Mouse (Mus musculus): Measurements from ENCODE around the gene Nptx2. TPM values are rescaled to one million over a fixed set of nuclear protein-coding genes. Genes with fewer than 3 reads are reported as not detected.

The Nptx2 gene
- polyA plus RNA-seq, 1 experiment: 9.9 TPM

DNA sequence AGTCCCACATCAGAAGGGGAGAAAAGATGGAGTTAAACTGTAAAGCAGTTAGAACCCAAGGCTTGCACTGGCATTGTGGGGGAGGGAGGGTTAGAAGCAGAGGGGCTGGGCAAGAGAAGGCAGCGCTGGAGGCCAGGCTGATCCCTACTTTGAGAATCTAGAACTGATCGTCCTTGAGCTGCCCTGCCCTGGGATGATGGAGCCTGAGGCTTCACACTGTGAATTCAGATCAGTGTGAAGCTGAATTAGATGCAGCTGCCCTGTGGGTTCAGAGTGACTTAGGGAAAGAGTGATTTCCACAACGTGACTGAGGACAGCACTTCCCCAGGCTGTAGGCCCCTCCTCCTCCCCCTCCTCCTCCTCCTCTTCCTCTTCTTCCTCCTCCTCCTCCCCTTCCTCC, 25.6 kb upstream of the Nptx2 start:
- Histone ChIP-seq H3K4me3 (ENCODE audit: insufficient read depth, low read length) (no peak overlapping the region), H3K4me1 (ENCODE audit: control insufficient read depth, insufficient read depth, low read length) (no peaks in the 10 kb centered on the region), H3K27ac (ENCODE audit: insufficient read depth, low read length) (no peak overlapping the region)
- TF ChIP-seq CTCF (IDR thresholded peaks at IDR 0.05; ENCODE audit: borderline replicate concordance, insufficient read depth, low read length) (no peak), POLR2A (IDR thresholded peaks at IDR 0.05; ENCODE audit: low read depth, low read length) (no peak)

DNA sequence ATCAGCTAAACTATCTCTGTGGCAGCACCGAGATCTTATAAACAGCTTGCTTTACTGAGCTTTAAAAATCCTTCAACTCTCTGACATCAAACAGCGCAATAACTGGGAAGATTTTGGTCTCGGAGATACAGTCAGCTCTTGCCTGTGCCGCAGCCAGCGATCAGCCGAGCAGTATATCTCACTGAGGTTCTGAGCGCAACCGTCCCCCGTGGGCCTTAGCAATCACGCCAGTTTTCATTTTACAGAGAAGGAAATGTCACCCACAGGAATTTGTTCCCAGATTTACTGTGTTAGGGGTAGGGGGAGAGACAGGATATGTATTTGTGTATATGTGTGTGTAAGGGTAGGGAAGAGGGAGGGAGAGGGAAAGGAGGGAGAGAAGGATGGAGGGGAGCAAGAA, 20.9 kb upstream of the Nptx2 start:
- TF ChIP-seq POLR2A (IDR thresholded peaks at IDR 0.05; ENCODE audit: low read depth, low read length): no peak
- no peak for TF ChIP-seq CTCF (IDR thresholded peaks at IDR 0.05; ENCODE audit: borderline replicate concordance, insufficient read depth, low read length)
- H3K27ac ChIP-seq (ENCODE audit: insufficient read depth, low read length): no peak overlapping the region
- no peak overlapping the region for H3K4me3 ChIP-seq (ENCODE audit: insufficient read depth, low read length)
- H3K4me1 ChIP-seq (ENCODE audit: control insufficient read depth, insufficient read depth, low read length): no peaks in the 10 kb centered on the region

GRCm38 (mm10) chr5:144529123-144529522, 16.6 kb upstream of the Nptx2 start:
- Histone ChIP-seq H3K4me3 (ENCODE audit: insufficient read depth, low read length) (no peak overlapping the region), H3K4me1 (ENCODE audit: control insufficient read depth, insufficient read depth, low read length) (no peaks in the 10 kb centered on the region), H3K27ac (ENCODE audit: insufficient read depth, low read length) (no peak overlapping the region)
- no peak for TF ChIP-seq CTCF (IDR thresholded peaks at IDR 0.05; ENCODE audit: borderline replicate concordance, insufficient read depth, low read length)
- TF ChIP-seq POLR2A (IDR thresholded peaks at IDR 0.05; ENCODE audit: low read depth, low read length): no peak

- no peak overlapping the region for H3K4me3 ChIP-seq (ENCODE audit: insufficient read depth, low read length)
- no peak overlapping the region for H3K27ac ChIP-seq (ENCODE audit: insufficient read depth, low read length)
- TF ChIP-seq POLR2A (IDR thresholded peaks at IDR 0.05; ENCODE audit: low read depth, low read length) (no peak), CTCF (IDR thresholded peaks at IDR 0.05; ENCODE audit: borderline replicate concordance, insufficient read depth, low read length) (no peak)
- H3K4me1 ChIP-seq (ENCODE audit: control insufficient read depth, insufficient read depth, low read length): no peaks in the 10 kb centered on the region
These were observed 2.9 kb upstream of the Nptx2 start for GRCm38 (mm10) chr5:144542711-144543308.

- Histone ChIP-seq H3K4me3 (ENCODE audit: insufficient read depth, low read length) (peak overlapping the region; percentile 13), H3K4me1 (ENCODE audit: control insufficient read depth, insufficient read depth, low read length) (peaks cover 5% of the 10 kb centered on the region; the same call in 1 of the 2 replicates), H3K27ac (ENCODE audit: insufficient read depth, low read length) (no peak overlapping the region)
- no peak for TF ChIP-seq POLR2A (IDR thresholded peaks at IDR 0.05; ENCODE audit: low read depth, low read length)
- TF ChIP-seq CTCF (IDR thresholded peaks at IDR 0.05; ENCODE audit: borderline replicate concordance, insufficient read depth, low read length): no peak
These were observed 807 bp downstream of the Nptx2 start for GRCm38 (mm10) chr5:144546423-144546995.

- peak overlapping the region; percentile 22 for H3K4me3 ChIP-seq (ENCODE audit: insufficient read depth, low read length)
- TF ChIP-seq CTCF (IDR thresholded peaks at IDR 0.05; ENCODE audit: borderline replicate concordance, insufficient read depth, low read length) (no peak), POLR2A (IDR thresholded peaks at IDR 0.05; ENCODE audit: low read depth, low read length) (0 out of 2 replicates have a peak, but pooled peaks have one; percentile 9)
- peaks cover 7% of the 10 kb centered on the region; the same call in 1 of the 2 replicates for H3K4me1 ChIP-seq (ENCODE audit: control insufficient read depth, insufficient read depth, low read length)
- H3K27ac ChIP-seq (ENCODE audit: insufficient read depth, low read length): peak overlapping the region; percentile 13; the same call in 1 of the 2 replicates
These were observed 1.7 kb downstream of the Nptx2 start for GRCm38 (mm10) chr5:144547333-144547878.

DNA sequence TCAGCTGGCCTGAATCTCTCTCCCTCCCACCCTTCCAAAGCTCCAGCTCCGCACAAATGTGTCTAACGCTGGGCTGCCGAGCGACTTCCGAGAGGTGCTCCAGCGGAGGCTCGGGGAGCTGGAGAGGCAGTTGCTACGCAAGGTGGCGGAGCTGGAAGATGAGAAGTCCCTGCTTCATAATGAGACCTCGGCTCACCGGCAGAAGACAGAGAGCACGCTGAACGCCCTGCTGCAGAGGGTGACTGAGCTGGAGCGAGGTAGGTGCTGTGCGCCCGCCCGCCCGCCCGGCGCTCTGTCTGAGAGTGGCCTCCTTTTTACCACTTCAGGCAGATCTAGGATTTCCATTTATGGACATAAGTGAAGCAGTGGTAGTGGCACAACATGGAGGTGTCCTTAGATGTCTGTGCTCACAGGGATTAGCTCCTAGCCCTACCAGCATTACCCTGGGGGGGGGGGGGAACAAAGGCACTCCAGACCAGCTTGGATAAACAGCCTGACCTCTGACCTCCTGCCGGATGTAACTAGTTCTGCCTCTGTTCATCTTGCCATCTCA, 2.5 kb downstream of the Nptx2 start:
- TF ChIP-seq POLR2A (IDR thresholded peaks at IDR 0.05; ENCODE audit: low read depth, low read length): peak; percentile 70
- no peak for TF ChIP-seq CTCF (IDR thresholded peaks at IDR 0.05; ENCODE audit: borderline replicate concordance, insufficient read depth, low read length)
- Histone ChIP-seq H3K4me1 (ENCODE audit: control insufficient read depth, insufficient read depth, low read length) (peaks cover 7% of the 10 kb centered on the region; the same call in 1 of the 2 replicates), H3K27ac (ENCODE audit: insufficient read depth, low read length) (peak overlapping the region; percentile 13), H3K4me3 (ENCODE audit: insufficient read depth, low read length) (peak overlapping the region; percentile 31)

DNA sequence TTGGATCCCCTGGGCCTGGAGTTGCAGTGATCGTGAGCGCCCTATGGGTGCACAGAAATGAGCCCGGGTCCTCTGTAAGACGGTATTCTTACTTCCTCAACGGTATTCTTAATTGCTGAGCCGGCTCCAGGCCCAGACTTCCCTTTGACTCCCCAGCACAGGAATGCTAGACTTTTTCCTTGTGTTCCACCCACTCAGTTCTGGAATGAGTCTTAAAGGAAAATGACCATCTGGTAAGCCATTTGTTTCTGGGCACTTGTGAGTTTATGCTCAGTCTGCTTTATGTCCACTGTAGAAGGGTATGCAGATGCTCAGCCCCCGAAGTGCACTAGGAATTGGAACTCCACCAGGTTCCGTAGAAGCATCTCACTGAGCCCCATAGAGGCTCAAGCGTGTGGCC, 4.3 kb downstream of the Nptx2 start:
- Histone ChIP-seq H3K4me1 (ENCODE audit: control insufficient read depth, insufficient read depth, low read length) (peaks cover 7% of the 10 kb centered on the region; the same call in 1 of the 2 replicates), H3K27ac (ENCODE audit: insufficient read depth, low read length) (no peak overlapping the region; the same call in 1 of the 2 replicates), H3K4me3 (ENCODE audit: insufficient read depth, low read length) (no peak overlapping the region)
- TF ChIP-seq POLR2A (IDR thresholded peaks at IDR 0.05; ENCODE audit: low read depth, low read length) (no peak), CTCF (IDR thresholded peaks at IDR 0.05; ENCODE audit: borderline replicate concordance, insufficient read depth, low read length) (no peak)

GRCm38 (mm10) chr5:144550622-144551137, 5.0 kb downstream of the Nptx2 start:
- no peak for TF ChIP-seq CTCF (IDR thresholded peaks at IDR 0.05; ENCODE audit: borderline replicate concordance, insufficient read depth, low read length)
- no peak for TF ChIP-seq POLR2A (IDR thresholded peaks at IDR 0.05; ENCODE audit: low read depth, low read length)
- H3K4me3 ChIP-seq (ENCODE audit: insufficient read depth, low read length): no peak overlapping the region
- H3K4me1 ChIP-seq (ENCODE audit: control insufficient read depth, insufficient read depth, low read length): peaks cover 7% of the 10 kb centered on the region; the same call in 1 of the 2 replicates
- no peak overlapping the region for H3K27ac ChIP-seq (ENCODE audit: insufficient read depth, low read length)
